Mouse (Mus musculus) forebrain, embryonic 15.5 days (tissue): ENCODE results near the gene Xrcc5. TPM values are rescaled to one million over a fixed set of nuclear protein-coding genes. Genes with fewer than 3 reads are reported as not detected.

Experiments
- ATAC-seq: fragments of 200-750 bp; cut with Nextera tagmentation; replicated peaks from 2 replicates; pipeline ENCODE4 v1.8.0; 2017; ENCODE audit warnings: mild to moderate bottlenecking, moderate TSS enrichment, moderate library complexity
- H3K27ac ChIP-seq: fragments of 300-500 bp; sonication (generic); replicated peaks from 2 replicates; pipeline ENCODE4 v1.5.1; 2015; ENCODE audit warnings: mild to moderate bottlenecking, inconsistent platforms
- H3K27me3 ChIP-seq: fragments of 300-500 bp; sonication (generic); 2 replicates; pipeline ENCODE4 v1.6.1; 2015; ENCODE audit warnings: inconsistent platforms
- H3K36me3 ChIP-seq: fragments of 300-500 bp; sonication (generic); 2 replicates; pipeline ENCODE4 v1.6.1; 2015; ENCODE audit warnings: mild to moderate bottlenecking, inconsistent platforms
- H3K4me1 ChIP-seq: fragments of 300-500 bp; sonication (generic); 2 replicates; pipeline ENCODE4 v1.6.1; 2015; ENCODE audit warnings: inconsistent platforms
- H3K4me2 ChIP-seq: fragments of 300-500 bp; sonication (generic); replicated peaks from 2 replicates; pipeline ENCODE4 v1.6.1; 2015; ENCODE audit warnings: mild to moderate bottlenecking, inconsistent platforms
- H3K4me3 ChIP-seq: fragments of 300-500 bp; sonication (generic); 2 replicates; pipeline ENCODE4 v1.5.1; 2015; ENCODE audit warnings: mild to moderate bottlenecking, inconsistent platforms
- H3K9ac ChIP-seq: fragments of 300-500 bp; sonication (generic); replicated peaks from 2 replicates; pipeline ENCODE4 v1.6.1; 2015; ENCODE audit warnings: mild to moderate bottlenecking, inconsistent platforms
- H3K9me3 ChIP-seq: fragments of 300-500 bp; sonication (generic); 2 replicates; pipeline ENCODE4 v1.6.1; 2016; ENCODE audit warnings: inconsistent platforms
- WGBS: fragments of 180-500 bp; shearing (Covaris S2); methylation state at CpG from one replicate; pipeline ENCODE4 v1.1.7; 2015; ENCODE audit warnings: mixed read lengths; 5-methylcytosine and 5-hydroxymethylcytosine counted together
- polyA plus RNA-seq: library from polyadenylated mRNA; unstranded; fragments of >200 nt; fragmentation: Nextera tagmentation; extraction: Ambion mirVana; gene quantifications from 2 replicates; pipeline ENCODE4 v1.2.1, GENCODE M21; 2015

Xrcc5 gene
- polyA plus RNA-seq, 1 experiment from 2014 or later = 27.3 TPM

DNA sequence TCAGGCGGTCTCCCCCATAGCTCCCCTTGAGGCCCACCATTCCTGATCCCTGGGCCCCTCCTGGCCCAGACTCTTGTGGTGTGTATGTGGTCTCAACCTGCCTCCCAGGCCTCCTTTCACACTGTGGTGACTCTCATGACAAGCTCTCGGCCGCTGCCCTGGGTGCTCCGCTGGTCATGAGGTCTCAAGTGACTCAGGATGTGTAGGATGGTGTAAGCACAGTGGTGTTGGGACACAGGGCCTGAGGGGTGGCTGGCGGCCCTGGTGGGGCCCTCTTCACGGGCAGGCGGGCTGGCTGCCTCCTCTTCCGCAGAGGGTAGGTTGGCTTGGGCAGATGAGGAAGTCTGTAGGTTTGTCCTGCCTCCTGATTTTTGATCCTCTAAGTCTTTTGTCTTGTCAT, 121.3 kb downstream of the Xrcc5 start:
- no peak overlapping the region for H3K4me2 ChIP-seq
- no peak overlapping the region for H3K4me3 ChIP-seq
- WGBS = 89% methylated on average over 8 of the region's 8 CpGs
- no peaks in the 10 kb centered on the region for H3K27me3 ChIP-seq
- H3K9me3 ChIP-seq = no peaks in the 10 kb centered on the region
- H3K27ac ChIP-seq = no peak overlapping the region
- H3K9ac ChIP-seq = no peak overlapping the region
- H3K4me1 ChIP-seq = peaks cover 4% of the 10 kb centered on the region; the same call in 1 of the 2 replicates
- no peak for ATAC-seq
- H3K36me3 ChIP-seq = no peaks in the 10 kb centered on the region

DNA sequence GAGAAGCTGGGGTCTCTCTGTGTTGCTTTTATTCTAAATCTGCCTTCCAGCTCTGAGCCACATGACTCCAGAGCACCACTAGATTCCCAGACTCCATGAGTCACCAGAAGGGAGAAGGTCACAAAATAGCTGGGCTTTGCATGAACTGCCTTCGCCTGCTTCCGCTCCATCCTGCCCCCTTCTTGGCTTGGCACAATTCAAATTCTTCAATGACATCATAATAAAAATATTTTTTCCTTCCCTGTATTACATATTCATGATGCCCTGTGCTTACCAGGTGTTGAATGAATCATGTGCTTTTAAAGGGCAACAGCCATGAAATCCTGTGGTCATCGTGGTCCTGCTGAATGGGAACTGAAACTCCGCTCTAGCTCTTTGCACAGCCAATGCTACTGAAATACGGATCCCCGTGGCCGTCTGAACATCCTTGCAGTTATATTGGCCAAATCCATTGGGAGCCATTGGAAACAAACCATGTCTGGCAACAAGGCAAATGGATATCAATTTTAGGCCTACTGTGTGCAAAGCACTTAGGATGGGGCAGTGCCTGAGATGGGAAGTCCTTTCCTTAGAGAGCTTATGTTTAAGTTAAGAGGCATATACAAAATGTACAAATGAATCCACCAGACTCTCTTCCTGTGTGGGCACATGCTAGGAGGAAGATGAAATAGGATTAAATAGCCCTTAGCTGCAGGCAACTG, 122.0 kb downstream of the Xrcc5 start:
- no peak overlapping the region for H3K4me3 ChIP-seq
- H3K27me3 ChIP-seq = no peaks in the 10 kb centered on the region
- ATAC-seq = no peak
- no peaks in the 10 kb centered on the region for H3K9me3 ChIP-seq
- WGBS = 89% methylated on average over 7 of the region's 7 CpGs
- H3K9ac ChIP-seq = no peak overlapping the region
- no peaks in the 10 kb centered on the region for H3K36me3 ChIP-seq
- no peak overlapping the region for H3K27ac ChIP-seq
- peaks cover 5% of the 10 kb centered on the region; the same call in 1 of the 2 replicates for H3K4me1 ChIP-seq
- H3K4me2 ChIP-seq = no peak overlapping the region

DNA sequence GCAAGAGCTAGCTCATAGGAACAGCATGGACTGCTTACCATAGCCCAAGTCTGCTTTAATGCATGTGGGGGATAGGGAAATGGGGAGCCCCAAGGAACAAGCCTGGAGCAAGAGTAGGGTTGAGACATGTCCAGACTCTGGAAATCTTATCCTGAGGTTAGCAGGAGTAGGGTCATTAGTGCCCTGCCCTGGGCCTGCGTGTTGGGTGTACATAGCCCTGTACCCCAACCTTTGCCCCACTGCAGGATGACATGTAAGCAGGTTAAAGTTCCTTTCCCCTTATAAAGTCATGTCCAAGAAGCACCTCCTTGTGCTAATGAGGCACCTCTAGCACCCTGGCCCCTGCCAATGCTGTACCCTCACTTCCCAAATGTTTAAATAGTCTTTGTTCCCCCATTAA, 125.4 kb downstream of the Xrcc5 start:
- Histone ChIP-seq H3K36me3 (no peaks in the 10 kb centered on the region), H3K4me2 (no peak overlapping the region), H3K4me3 (no peak overlapping the region), H3K27ac (no peak overlapping the region), H3K27me3 (no peaks in the 10 kb centered on the region), H3K9ac (no peak overlapping the region), H3K4me1 (peaks cover 5% of the 10 kb centered on the region; the same call in 1 of the 2 replicates), H3K9me3 (no peaks in the 10 kb centered on the region)
- no peak for ATAC-seq
- 100% methylated on average over 1 of the region's 1 CpGs for WGBS

DNA sequence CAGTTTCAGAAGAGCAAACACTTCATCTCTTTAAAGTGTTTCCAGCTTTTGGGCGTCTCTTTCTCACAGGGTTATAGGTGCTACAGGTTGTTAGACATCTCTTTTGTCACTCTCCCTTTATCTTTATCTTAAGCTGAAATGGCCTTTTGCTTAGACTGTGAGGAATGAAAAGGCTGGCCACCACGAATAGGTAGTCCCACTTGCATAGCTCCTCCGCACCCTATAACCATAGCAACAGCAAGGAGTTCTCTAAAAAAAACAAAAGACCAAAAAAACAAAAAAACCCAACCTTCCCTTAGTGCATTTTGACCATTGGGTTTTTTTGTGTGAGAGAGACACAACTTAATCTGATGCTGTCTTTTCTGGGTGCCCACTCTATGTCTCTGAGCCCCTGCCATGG, 127.3 kb downstream of the Xrcc5 start:
- H3K9me3 ChIP-seq = no peaks in the 10 kb centered on the region
- no peaks in the 10 kb centered on the region for H3K36me3 ChIP-seq
- no peak overlapping the region for H3K27ac ChIP-seq
- H3K4me1 ChIP-seq = peaks cover 12% of the 10 kb centered on the region
- H3K9ac ChIP-seq = no peak overlapping the region
- WGBS = 49% methylated on average over 3 of the region's 3 CpGs
- H3K27me3 ChIP-seq = no peaks in the 10 kb centered on the region
- no peak for ATAC-seq
- H3K4me2 ChIP-seq = no peak overlapping the region
- H3K4me3 ChIP-seq = no peak overlapping the region

DNA sequence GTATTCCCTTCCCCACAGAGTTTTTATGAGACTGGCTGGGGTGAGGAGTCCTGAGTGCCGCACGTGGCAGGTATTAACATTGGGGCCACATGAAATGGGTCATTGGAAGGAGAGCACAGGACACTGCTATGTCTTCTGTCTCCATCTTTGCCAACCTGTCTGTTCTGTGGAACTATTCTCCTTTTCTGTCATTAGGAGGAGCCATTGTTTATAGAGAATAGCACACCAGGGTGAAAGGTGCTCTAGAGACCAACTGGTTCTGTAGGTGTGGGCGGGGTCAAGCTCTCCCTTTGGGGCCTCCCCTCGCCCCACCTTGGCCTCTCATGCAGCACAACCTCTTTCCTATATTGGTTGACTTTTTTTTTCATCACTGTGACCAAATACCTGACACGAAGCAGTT, 129.7 kb downstream of the Xrcc5 start:
- Histone ChIP-seq H3K27me3 (no peaks in the 10 kb centered on the region), H3K27ac (no peak overlapping the region), H3K4me3 (no peak overlapping the region), H3K4me1 (peaks cover 12% of the 10 kb centered on the region), H3K4me2 (no peak overlapping the region), H3K9me3 (no peaks in the 10 kb centered on the region), H3K9ac (no peak overlapping the region), H3K36me3 (no peaks in the 10 kb centered on the region)
- ATAC-seq = no peak
- 77% methylated on average over 5 of the region's 5 CpGs for WGBS

DNA sequence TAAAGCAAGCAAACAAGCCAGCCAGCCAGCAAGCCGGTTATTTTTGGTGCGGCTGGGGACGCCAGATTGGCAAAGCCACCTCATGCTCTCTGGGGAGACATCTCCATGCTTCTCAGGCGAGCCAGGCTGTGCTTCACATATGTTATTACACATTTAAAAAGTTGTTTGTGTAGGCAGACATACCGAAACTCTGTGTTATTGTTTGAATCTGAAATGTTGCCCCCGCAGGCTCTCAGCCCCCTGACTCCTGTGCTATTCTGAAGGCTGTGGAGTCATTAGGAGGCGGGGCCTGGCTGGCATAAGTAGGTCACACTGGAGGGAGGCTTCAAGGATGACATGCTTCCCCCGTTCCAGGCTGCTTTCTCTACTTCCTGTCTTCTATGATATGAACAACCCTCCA, 131.9 kb downstream of the Xrcc5 start:
- H3K27ac ChIP-seq = peak overlapping the region; percentile 52
- 52% methylated on average over 8 of the region's 8 CpGs for WGBS
- no peak overlapping the region for H3K4me2 ChIP-seq
- H3K36me3 ChIP-seq = no peaks in the 10 kb centered on the region
- no peak overlapping the region for H3K4me3 ChIP-seq
- H3K9ac ChIP-seq = no peak overlapping the region
- H3K4me1 ChIP-seq = peaks cover 7% of the 10 kb centered on the region
- no peaks in the 10 kb centered on the region for H3K9me3 ChIP-seq
- no peaks in the 10 kb centered on the region for H3K27me3 ChIP-seq
- ATAC-seq = peak; percentile 53; the same call in 1 of the 2 replicates

DNA sequence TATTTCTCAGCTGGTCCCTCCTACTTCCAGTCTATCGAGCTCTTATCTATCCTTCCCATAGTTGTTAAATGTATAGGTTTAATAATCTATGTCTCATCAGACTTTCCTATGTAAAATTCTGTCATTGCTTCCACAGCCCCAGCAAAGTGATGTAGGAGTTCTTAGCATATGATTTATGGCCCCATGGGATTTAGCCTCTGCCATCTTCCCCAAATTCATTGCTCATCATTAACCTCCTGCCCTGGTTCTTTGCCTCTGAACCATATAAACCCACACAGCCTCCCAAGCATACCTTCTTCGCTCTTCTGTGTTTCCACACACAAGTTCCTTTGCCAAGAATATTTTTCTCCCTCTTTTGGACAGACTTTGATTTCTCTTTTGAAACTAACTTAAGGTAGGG, 135.5 kb downstream of the Xrcc5 start:
- Histone ChIP-seq H3K9ac (no peak overlapping the region), H3K27ac (no peak overlapping the region), H3K4me2 (no peak overlapping the region), H3K27me3 (no peaks in the 10 kb centered on the region), H3K36me3 (no peaks in the 10 kb centered on the region), H3K9me3 (no peaks in the 10 kb centered on the region), H3K4me1 (peaks cover 7% of the 10 kb centered on the region), H3K4me3 (no peak overlapping the region)
- WGBS = 96% methylated on average over 2 of the region's 2 CpGs
- ATAC-seq = no peak

Other genes starting within 250 kb of the Xrcc5 start
- gene Mreg, start 95.1 kb upstream of the Xrcc5 start, polyA plus RNA-seq = 0.94 and 1.4 TPM in 2 replicates
- gene Pecr, start 23.1 kb upstream of the Xrcc5 start, polyA plus RNA-seq = 9.1 and 12.8 TPM in 2 replicates
- gene Tmem169, start 23.1 kb upstream of the Xrcc5 start, polyA plus RNA-seq = 32.8 and 34.0 TPM in 2 replicates
- 5.2 and 5.3 TPM in 2 replicates for gene March4, start 229.5 kb downstream of the Xrcc5 start, polyA plus RNA-seq